Mouse (Mus musculus): ENCODE measurements at regions not wholly inside any gene's neighbourhood (a gene's known extent, or its start where the extent isn't known, plus 50 kb on each side); places are given as distances from the start of the nearest gene placed in this dataset.

- Histone ChIP-seq H3K4me2 (no peak overlapping the region), H3K27ac (no peak overlapping the region), H3K9me3 (replicated peaks) (no peaks in the 10 kb centered on the region), H3K9ac (no peak overlapping the region), H3K36me3 (no peaks in the 10 kb centered on the region), H3K27me3 (no peaks in the 10 kb centered on the region), H3K4me3 (no peak overlapping the region), H3K4me1 (replicated peaks) (peaks cover 23% of the 10 kb centered on the region)
- WGBS, result 71% methylated on average over 9 of the region's 9 CpGs
- no peak for ATAC-seq (replicated peaks; ENCODE audit: insufficient number of reproducible peaks, insufficient read depth, low FRiP score, low read depth)
Observed at GRCm38 (mm10) chr8:126877039-126877365, 68.6 kb downstream of the Tomm20 start.

- no peaks in the 10 kb centered on the region for H3K27me3 ChIP-seq
- no peak overlapping the region for H3K4me2 ChIP-seq
- no peak overlapping the region; the same call in 1 of the 2 replicates for H3K9ac ChIP-seq
- H3K36me3 ChIP-seq, result no peaks in the 10 kb centered on the region
- 49% methylated on average over 9 of the region's 9 CpGs for WGBS
- no peak overlapping the region for H3K4me3 ChIP-seq
- H3K4me1 ChIP-seq (replicated peaks), result peaks cover 19% of the 10 kb centered on the region
- no peaks in the 10 kb centered on the region for H3K9me3 ChIP-seq (replicated peaks)
- ATAC-seq (replicated peaks; ENCODE audit: insufficient number of reproducible peaks, insufficient read depth, low FRiP score, low read depth), result no peak
- no peak overlapping the region for H3K27ac ChIP-seq
Observed at GRCm38 (mm10) chr8:126876300-126877038, 69.2 kb downstream of the Tomm20 start.

- no peak for ATAC-seq (replicated peaks; ENCODE audit: insufficient number of reproducible peaks, insufficient read depth, low FRiP score, low read depth)
- Histone ChIP-seq H3K9me3 (replicated peaks) (no peaks in the 10 kb centered on the region), H3K4me3 (no peak overlapping the region), H3K36me3 (no peaks in the 10 kb centered on the region), H3K27me3 (no peaks in the 10 kb centered on the region), H3K9ac (no peak overlapping the region), H3K4me2 (no peak overlapping the region), H3K4me1 (replicated peaks) (peaks cover 14% of the 10 kb centered on the region), H3K27ac (no peak overlapping the region)
- 80% methylated on average over 7 of the region's 7 CpGs for WGBS
Observed at GRCm38 (mm10) chr8:126875491-126876155, 70.0 kb downstream of the Tomm20 start.

- Histone ChIP-seq H3K9me3 (replicated peaks) (no peaks in the 10 kb centered on the region), H3K27ac (no peak overlapping the region), H3K36me3 (no peaks in the 10 kb centered on the region), H3K4me1 (replicated peaks) (peaks cover 14% of the 10 kb centered on the region), H3K9ac (no peak overlapping the region), H3K27me3 (no peaks in the 10 kb centered on the region), H3K4me2 (no peak overlapping the region), H3K4me3 (no peak overlapping the region)
- no peak for ATAC-seq (replicated peaks; ENCODE audit: insufficient number of reproducible peaks, insufficient read depth, low FRiP score, low read depth)
- 90% methylated on average over 1 of the region's 1 CpGs for WGBS
Observed at GRCm38 (mm10) chr8:126874846-126875245, 70.8 kb downstream of the Tomm20 start.

- H3K4me1 ChIP-seq (replicated peaks), result peaks cover 14% of the 10 kb centered on the region
- H3K4me2 ChIP-seq, result no peak overlapping the region
- no peaks in the 10 kb centered on the region for H3K36me3 ChIP-seq
- no peak overlapping the region for H3K9ac ChIP-seq
- 75% methylated on average over 6 of the region's 6 CpGs for WGBS
- H3K9me3 ChIP-seq (replicated peaks), result no peaks in the 10 kb centered on the region
- H3K27ac ChIP-seq, result no peak overlapping the region
- no peak for ATAC-seq (replicated peaks; ENCODE audit: insufficient number of reproducible peaks, insufficient read depth, low FRiP score, low read depth)
- no peaks in the 10 kb centered on the region for H3K27me3 ChIP-seq
- H3K4me3 ChIP-seq, result no peak overlapping the region
Observed at GRCm38 (mm10) chr8:126874126-126874730, 71.4 kb downstream of the Tomm20 start.

- Histone ChIP-seq H3K27ac (no peak overlapping the region), H3K4me1 (replicated peaks) (peaks cover 14% of the 10 kb centered on the region), H3K4me2 (no peak overlapping the region), H3K9me3 (replicated peaks) (no peaks in the 10 kb centered on the region), H3K9ac (no peak overlapping the region), H3K4me3 (no peak overlapping the region), H3K36me3 (no peaks in the 10 kb centered on the region), H3K27me3 (no peaks in the 10 kb centered on the region)
- 52% methylated on average over 7 of the region's 7 CpGs for WGBS
- no peak for ATAC-seq (replicated peaks; ENCODE audit: insufficient number of reproducible peaks, insufficient read depth, low FRiP score, low read depth)
Observed at GRCm38 (mm10) chr8:126873306-126873705, 72.3 kb downstream of the Tomm20 start.

- H3K27me3 ChIP-seq, result no peaks in the 10 kb centered on the region
- H3K9ac ChIP-seq, result no peak overlapping the region
- WGBS, result 79% methylated on average over 4 of the region's 4 CpGs
- H3K4me2 ChIP-seq, result no peak overlapping the region
- H3K27ac ChIP-seq, result no peak overlapping the region
- peaks cover 14% of the 10 kb centered on the region for H3K4me1 ChIP-seq (replicated peaks)
- H3K4me3 ChIP-seq, result no peak overlapping the region
- no peaks in the 10 kb centered on the region for H3K36me3 ChIP-seq
- ATAC-seq (replicated peaks; ENCODE audit: insufficient number of reproducible peaks, insufficient read depth, low FRiP score, low read depth), result no peak
- H3K9me3 ChIP-seq (replicated peaks), result no peaks in the 10 kb centered on the region
Observed at GRCm38 (mm10) chr8:126872574-126872973, 73.1 kb downstream of the Tomm20 start.

- Histone ChIP-seq H3K4me3 (no peak overlapping the region), H3K9me3 (replicated peaks) (no peaks in the 10 kb centered on the region), H3K4me1 (replicated peaks) (peaks cover 14% of the 10 kb centered on the region), H3K4me2 (no peak overlapping the region), H3K27me3 (no peaks in the 10 kb centered on the region), H3K27ac (no peak overlapping the region), H3K9ac (no peak overlapping the region), H3K36me3 (no peaks in the 10 kb centered on the region)
- no peak for ATAC-seq (replicated peaks; ENCODE audit: insufficient number of reproducible peaks, insufficient read depth, low FRiP score, low read depth)
- WGBS, result 83% methylated on average over 8 of the region's 8 CpGs
Observed at GRCm38 (mm10) chr8:126872133-126872532, 73.5 kb downstream of the Tomm20 start.

GRCm38 (mm10) chr8:126869464-126869850 lies 76.2 kb downstream of the Tomm20 start:
- Histone ChIP-seq H3K36me3 (no peaks in the 10 kb centered on the region), H3K4me1 (replicated peaks) (no peaks in the 10 kb centered on the region; the same call in 1 of the 2 replicates), H3K9me3 (replicated peaks) (no peaks in the 10 kb centered on the region), H3K27me3 (no peaks in the 10 kb centered on the region), H3K9ac (no peak overlapping the region), H3K4me3 (no peak overlapping the region), H3K4me2 (no peak overlapping the region), H3K27ac (no peak overlapping the region)
- no peak for ATAC-seq (replicated peaks; ENCODE audit: insufficient number of reproducible peaks, insufficient read depth, low FRiP score, low read depth)
- WGBS, result 78% methylated on average over 1 of the region's 1 CpGs

- no peaks in the 10 kb centered on the region for H3K27me3 ChIP-seq
Observed at GRCm38 (mm10) chr8:126868831-126869463, 76.7 kb downstream of the Tomm20 start.

GRCm38 (mm10) chr8:126867121-126867988 lies 78.3 kb downstream of the Tomm20 start:
- no peak overlapping the region for H3K9ac ChIP-seq
- no peaks in the 10 kb centered on the region for H3K27me3 ChIP-seq
- no peaks in the 10 kb centered on the region for H3K4me1 ChIP-seq (replicated peaks)
- 74% methylated on average over 14 of the region's 14 CpGs for WGBS
- H3K36me3 ChIP-seq, result no peaks in the 10 kb centered on the region
- H3K4me3 ChIP-seq, result no peak overlapping the region
- no peaks in the 10 kb centered on the region for H3K9me3 ChIP-seq (replicated peaks)
- no peak for ATAC-seq (replicated peaks; ENCODE audit: insufficient number of reproducible peaks, insufficient read depth, low FRiP score, low read depth)
- no peak overlapping the region for H3K4me2 ChIP-seq
- no peak overlapping the region for H3K27ac ChIP-seq

More at GRCm38 (mm10) chr8:126868831-126869463, 76.7 kb downstream of the Tomm20 start:
- Histone ChIP-seq H3K36me3 (no peaks in the 10 kb centered on the region), H3K4me1 (replicated peaks) (no peaks in the 10 kb centered on the region; the same call in 1 of the 2 replicates), H3K9ac (no peak overlapping the region), H3K4me2 (no peak overlapping the region), H3K9me3 (replicated peaks) (no peaks in the 10 kb centered on the region), H3K27ac (no peak overlapping the region), H3K4me3 (no peak overlapping the region)
- no peak for ATAC-seq (replicated peaks; ENCODE audit: insufficient number of reproducible peaks, insufficient read depth, low FRiP score, low read depth)
- 75% methylated on average over 3 of the region's 3 CpGs for WGBS

All from heart, embryonic 15.5 days (tissue).